Mouse (Mus musculus) neural tube, embryonic 13.5 days (tissue): ENCODE results near the gene Arsb. TPM values are rescaled to one million over a fixed set of nuclear protein-coding genes. Genes with fewer than 3 reads are reported as not detected.
"Not testable (repeated sequence)": the region's sequence is repeated elsewhere in the genome, so short reads cannot be mapped to it uniquely, and the experiment has no call there.

Source experiments
- ATAC-seq: fragments of 200-750 bp; cut with Nextera tagmentation; 2 replicates; pipeline ENCODE4 v1.8.0; 2017; ENCODE audit warnings: low read depth, mild to moderate bottlenecking, moderate TSS enrichment, moderate library complexity
- H3K27ac ChIP-seq: fragments of 300-500 bp; sonication (generic); replicated peaks from 2 replicates; pipeline ENCODE4 v1.5.1; 2015; ENCODE audit warnings: moderate library complexity, mild to moderate bottlenecking, inconsistent platforms
- H3K27me3 ChIP-seq: fragments of 300-500 bp; sonication (generic); 2 replicates; pipeline ENCODE4 v1.6.1; 2015; ENCODE audit warnings: mild to moderate bottlenecking, inconsistent platforms
- H3K36me3 ChIP-seq: fragments of 300-500 bp; sonication (generic); 2 replicates; pipeline ENCODE4 v1.6.1; 2015; ENCODE audit warnings: mild to moderate bottlenecking, inconsistent platforms
- H3K4me1 ChIP-seq: fragments of 300-500 bp; sonication (generic); replicated peaks from 2 replicates; pipeline ENCODE4 v1.6.1; 2015; ENCODE audit warnings: inconsistent platforms
- H3K4me2 ChIP-seq: fragments of 300-500 bp; sonication (generic); 2 replicates; pipeline ENCODE4 v1.6.1; 2015; ENCODE audit warnings: inconsistent platforms, mild to moderate bottlenecking, moderate library complexity
- H3K4me3 ChIP-seq: fragments of 300-500 bp; sonication (generic); 2 replicates; pipeline ENCODE4 v1.5.1; 2015; ENCODE audit warnings: mild to moderate bottlenecking, inconsistent platforms
- H3K9ac ChIP-seq: fragments of 300-500 bp; sonication (generic); 2 replicates; pipeline ENCODE4 v1.6.1; 2015; ENCODE audit warnings: moderate library complexity, mild to moderate bottlenecking, inconsistent platforms
- H3K9me3 ChIP-seq: fragments of 300-500 bp; sonication (generic); 2 replicates; pipeline ENCODE4 v1.6.1; 2016; ENCODE audit warnings: inconsistent platforms
- WGBS: fragments of 180-500 bp; shearing (Covaris S2); methylation state at CpG from one replicate; pipeline ENCODE4 v1.1.7; 2015; 5-methylcytosine and 5-hydroxymethylcytosine counted together
- polyA plus RNA-seq: library from polyadenylated mRNA; unstranded; fragments of >200 nt; fragmentation: Nextera tagmentation; extraction: Ambion mirVana; gene quantifications from 2 replicates; pipeline ENCODE4 v1.2.1, GENCODE M21; 2015

The Arsb gene
- polyA plus RNA-seq, 1 experiment from 2014 or later, result 7.0 TPM

GRCm38 (mm10) chr13:93793643-93794182 is 22.3 kb downstream of the Arsb start:
- H3K27ac ChIP-seq, result no peak overlapping the region
- ATAC-seq, result 0 out of 2 replicates have a peak, but pooled peaks have one; percentile 52
- no peaks in the 10 kb centered on the region for H3K36me3 ChIP-seq
- no peaks in the 10 kb centered on the region for H3K9me3 ChIP-seq
- no peak overlapping the region for H3K4me3 ChIP-seq
- H3K9ac ChIP-seq, result no peak overlapping the region
- H3K4me2 ChIP-seq, result no peak overlapping the region
- 0 out of 2 replicates have a peak, but pooled peaks cover 12% of the 10 kb centered on the region for H3K27me3 ChIP-seq
- 53% methylated on average over 10 of the region's 10 CpGs for WGBS
- H3K4me1 ChIP-seq, result peaks cover 5% of the 10 kb centered on the region; the same call in 1 of the 2 replicates

- no peak overlapping the region for H3K4me2 ChIP-seq
Observed at GRCm38 (mm10) chr13:93797011-93797600, 25.7 kb downstream of the Arsb start.

GRCm38 (mm10) chr13:93810311-93810710 is 38.9 kb downstream of the Arsb start:
- H3K9ac ChIP-seq, ATAC-seq: not testable (repeated sequence)

More at GRCm38 (mm10) chr13:93797011-93797600, 25.7 kb downstream of the Arsb start:
- Histone ChIP-seq H3K9me3 (no peaks in the 10 kb centered on the region), H3K4me1 (peaks cover 5% of the 10 kb centered on the region; the same call in 1 of the 2 replicates), H3K27ac (no peak overlapping the region), H3K36me3 (no peaks in the 10 kb centered on the region), H3K27me3 (0 out of 2 replicates have a peak, but pooled peaks cover 12% of the 10 kb centered on the region), H3K9ac (no peak overlapping the region), H3K4me3 (no peak overlapping the region)
- 81% methylated on average over 5 of the region's 5 CpGs for WGBS
- no peak for ATAC-seq

GRCm38 (mm10) chr13:93814081-93814480 is 42.7 kb downstream of the Arsb start:
- no peak overlapping the region for H3K27ac ChIP-seq
- no peaks in the 10 kb centered on the region for H3K9me3 ChIP-seq
- 96% methylated on average over 6 of the region's 6 CpGs for WGBS
- no peak overlapping the region for H3K4me3 ChIP-seq
- no peak overlapping the region for H3K9ac ChIP-seq
- no peaks in the 10 kb centered on the region for H3K27me3 ChIP-seq
- no peaks in the 10 kb centered on the region for H3K36me3 ChIP-seq
- H3K4me1 ChIP-seq, result no peaks in the 10 kb centered on the region
- no peak for ATAC-seq
- H3K4me2 ChIP-seq, result no peak overlapping the region

More at GRCm38 (mm10) chr13:93810311-93810710, 38.9 kb downstream of the Arsb start:
- H3K4me1 ChIP-seq, H3K4me2 ChIP-seq, H3K4me3 ChIP-seq, H3K36me3 ChIP-seq, H3K27ac ChIP-seq, H3K9me3 ChIP-seq, H3K27me3 ChIP-seq: not testable (repeated sequence)
- WGBS, result 89% methylated on average over 2 of the region's 2 CpGs

GRCm38 (mm10) chr13:93814676-93815075 is 43.2 kb downstream of the Arsb start:
- H3K36me3 ChIP-seq, result no peaks in the 10 kb centered on the region
- no peak overlapping the region for H3K4me2 ChIP-seq
- H3K9ac ChIP-seq, result no peak overlapping the region
- no peak overlapping the region for H3K4me3 ChIP-seq
- H3K9me3 ChIP-seq, result no peaks in the 10 kb centered on the region
- no peak overlapping the region for H3K27ac ChIP-seq
- ATAC-seq, result no peak
- 91% methylated on average over 12 of the region's 12 CpGs for WGBS
- no peaks in the 10 kb centered on the region for H3K27me3 ChIP-seq
- H3K4me1 ChIP-seq, result no peaks in the 10 kb centered on the region

GRCm38 (mm10) chr13:93815128-93815527 is 43.7 kb downstream of the Arsb start:
- ATAC-seq, result no peak
- Histone ChIP-seq H3K27ac (no peak overlapping the region), H3K4me1 (no peaks in the 10 kb centered on the region), H3K9me3 (no peaks in the 10 kb centered on the region), H3K4me3 (no peak overlapping the region), H3K9ac (no peak overlapping the region), H3K27me3 (no peaks in the 10 kb centered on the region), H3K36me3 (no peaks in the 10 kb centered on the region), H3K4me2 (no peak overlapping the region)
- WGBS, result 82% methylated on average over 11 of the region's 11 CpGs

- 88% methylated on average over 2 of the region's 2 CpGs for WGBS
- Histone ChIP-seq H3K4me3 (no peak overlapping the region), H3K4me2 (no peak overlapping the region), H3K9ac (no peak overlapping the region), H3K27ac (no peak overlapping the region), H3K36me3 (no peaks in the 10 kb centered on the region), H3K27me3 (no peaks in the 10 kb centered on the region), H3K9me3 (no peaks in the 10 kb centered on the region), H3K4me1 (no peaks in the 10 kb centered on the region)
- ATAC-seq, result no peak
Observed at GRCm38 (mm10) chr13:93816127-93816526, 44.7 kb downstream of the Arsb start.

GRCm38 (mm10) chr13:93816688-93817331 is 45.4 kb downstream of the Arsb start:
- ATAC-seq, result no peak
- H3K4me3 ChIP-seq, result no peak overlapping the region
- WGBS, result 61% methylated on average over 9 of the region's 9 CpGs

GRCm38 (mm10) chr13:93820173-93820572 is 48.7 kb downstream of the Arsb start:
- WGBS, result 88% methylated on average over 4 of the region's 4 CpGs
- no peaks in the 10 kb centered on the region for H3K36me3 ChIP-seq
- H3K27ac ChIP-seq, result no peak overlapping the region
- no peak overlapping the region for H3K9ac ChIP-seq
- no peaks in the 10 kb centered on the region for H3K9me3 ChIP-seq
- ATAC-seq, result no peak
- no peaks in the 10 kb centered on the region for H3K27me3 ChIP-seq
- H3K4me1 ChIP-seq, result no peaks in the 10 kb centered on the region
- no peak overlapping the region for H3K4me2 ChIP-seq
- H3K4me3 ChIP-seq, result no peak overlapping the region

More at GRCm38 (mm10) chr13:93816688-93817331, 45.4 kb downstream of the Arsb start:
- H3K4me1 ChIP-seq, result no peaks in the 10 kb centered on the region
- no peaks in the 10 kb centered on the region for H3K9me3 ChIP-seq
- no peak overlapping the region for H3K27ac ChIP-seq
- H3K4me2 ChIP-seq, result no peak overlapping the region
- no peaks in the 10 kb centered on the region for H3K27me3 ChIP-seq
- no peaks in the 10 kb centered on the region for H3K36me3 ChIP-seq
- H3K9ac ChIP-seq, result no peak overlapping the region

GRCm38 (mm10) chr13:93822001-93822400 is 50.6 kb downstream of the Arsb start:
- Histone ChIP-seq H3K4me3 (no peak overlapping the region), H3K4me1 (no peaks in the 10 kb centered on the region), H3K36me3 (no peaks in the 10 kb centered on the region), H3K9me3 (no peaks in the 10 kb centered on the region), H3K9ac (no peak overlapping the region), H3K4me2 (no peak overlapping the region), H3K27ac (no peak overlapping the region), H3K27me3 (no peaks in the 10 kb centered on the region)
- WGBS, result 76% methylated on average over 6 of the region's 6 CpGs
- no peak for ATAC-seq

GRCm38 (mm10) chr13:93825792-93826558 is 54.5 kb downstream of the Arsb start:
- no peak overlapping the region for H3K27ac ChIP-seq
- no peak overlapping the region for H3K4me3 ChIP-seq
- H3K9ac ChIP-seq, result no peak overlapping the region
- no peaks in the 10 kb centered on the region for H3K4me1 ChIP-seq
- H3K9me3 ChIP-seq, result no peaks in the 10 kb centered on the region
- H3K4me2 ChIP-seq, result no peak overlapping the region
- peak; percentile 50; the same call in 1 of the 2 replicates for ATAC-seq
- no peaks in the 10 kb centered on the region for H3K36me3 ChIP-seq
- WGBS, result 74% methylated on average over 7 of the region's 7 CpGs
- no peaks in the 10 kb centered on the region for H3K27me3 ChIP-seq

GRCm38 (mm10) chr13:93827745-93828144 is 56.3 kb downstream of the Arsb start:
- no peaks in the 10 kb centered on the region for H3K4me1 ChIP-seq
- H3K27me3 ChIP-seq, result no peaks in the 10 kb centered on the region
- no peak for ATAC-seq
- no peak overlapping the region for H3K9ac ChIP-seq
- H3K9me3 ChIP-seq, result 0 out of 2 replicates have a peak, but pooled peaks cover 3% of the 10 kb centered on the region
- H3K27ac ChIP-seq, result no peak overlapping the region
- H3K4me2 ChIP-seq, result no peak overlapping the region
- no peaks in the 10 kb centered on the region for H3K36me3 ChIP-seq
- 49% methylated on average over 2 of the region's 2 CpGs for WGBS
- no peak overlapping the region for H3K4me3 ChIP-seq
